Mouse (Mus musculus): ENCODE measurements at regions not wholly inside any gene's neighbourhood (a gene's known extent, or its start where the extent isn't known, plus 50 kb on each side); places are given as distances from the start of the nearest gene placed in this dataset.

DNA sequence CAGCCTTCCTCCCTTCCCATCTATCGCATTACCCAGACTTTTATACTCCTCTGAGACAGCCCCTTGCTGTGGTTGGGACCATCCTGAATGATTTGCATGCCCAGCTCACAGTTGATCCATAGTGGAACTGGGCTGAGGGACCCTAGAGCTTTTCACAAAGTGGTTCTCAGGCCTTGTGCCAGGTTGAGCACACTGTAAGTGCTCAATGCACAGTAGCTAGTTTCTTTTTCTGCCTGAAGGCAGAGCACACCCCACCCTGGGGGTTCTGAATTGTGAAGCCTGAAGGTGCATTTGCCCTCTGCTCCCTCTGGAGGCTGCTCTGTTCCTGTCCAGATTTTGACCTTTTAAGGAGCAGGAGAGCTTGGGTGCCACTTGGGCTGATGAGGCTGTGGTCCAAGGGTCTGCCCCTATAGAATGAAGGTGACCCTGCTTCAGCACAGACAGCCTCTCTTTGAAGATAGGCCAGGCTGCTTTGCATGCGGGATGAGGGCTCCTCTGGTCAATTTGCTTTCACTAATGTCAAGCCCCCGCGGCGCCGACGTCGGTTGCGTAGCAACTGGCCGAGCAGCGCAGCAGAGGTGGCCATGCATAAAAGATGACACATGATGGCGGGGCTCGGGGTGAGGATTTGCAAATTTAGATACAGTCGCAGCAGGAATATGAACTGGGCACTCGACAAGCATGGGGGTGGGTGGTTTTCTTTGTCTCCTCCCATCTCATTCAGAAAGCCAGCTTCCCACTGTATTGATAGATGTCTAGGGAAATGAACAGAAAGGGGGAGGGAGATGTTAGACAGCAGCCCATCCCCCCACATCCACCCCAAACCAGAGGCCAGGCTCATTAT lies 174.5 kb downstream of the Dmrta2 start:
- TF ChIP-seq TAL1 (IDR thresholded peaks at IDR 0.05; ENCODE audit: low read length) (no peak), E2F4 (IDR thresholded peaks at IDR 0.05; ENCODE audit: borderline replicate concordance, low read depth, low read length) (no peak), HCFC1 (IDR thresholded peaks at IDR 0.05; ENCODE audit: low read depth, low read length) (no peak), SIN3A (IDR thresholded peaks at IDR 0.05; ENCODE audit: low read length) (no peak), CTCF (IDR thresholded peaks at IDR 0.05 in 2 of 3, conservative IDR thresholded peaks at IDR 0.05 in 1 of 3; ENCODE audit: control insufficient read depth in 1 of 3, insufficient read depth in 1 of 3, low read depth in 2 of 3, low read length in 3 of 3, poor library complexity in 1 of 3, severe bottlenecking in 1 of 3) (no peak), ELF1 (IDR thresholded peaks at IDR 0.05; ENCODE audit: low read depth, low read length) (no peak), GABPA (IDR thresholded peaks at IDR 0.05; ENCODE audit: low read depth, low read length) (no peak), NELFE (IDR thresholded peaks at IDR 0.05; ENCODE audit: low read depth, low read length) (no peak), MEF2A (IDR thresholded peaks at IDR 0.05; ENCODE audit: extremely low read depth, insufficient replicate concordance, low read depth, low read length, poor library complexity, severe bottlenecking) (no peak), MAX (IDR thresholded peaks at IDR 0.05; ENCODE audit: low read length) (no peak), ZC3H11A (IDR thresholded peaks at IDR 0.05; ENCODE audit: low read depth, low read length) (no peak), POLR2A (IDR thresholded peaks at IDR 0.05; ENCODE audit: control insufficient read depth in 1 of 2, insufficient read depth in 1 of 2, low read depth in 1 of 2, low read length in 2 of 2, poor library complexity in 1 of 2) (no peak)

Measured in MEL (cell line).